Mouse (Mus musculus) bone marrow macrophage, adult 2 months (primary cell): Measurements from ENCODE around the gene Tmprss11e.

Experiments used
- CTCF ChIP-seq: IDR thresholded peaks from 2 replicates; pipeline ENCODE4 v1.5.1; 2012; ENCODE audit warnings: low read depth, mild to moderate bottlenecking, low read length, moderate library complexity
- POLR2A ChIP-seq: IDR thresholded peaks from 2 replicates; pipeline ENCODE4 v1.6.1; 2012; ENCODE audit warnings: mild to moderate bottlenecking, low read depth, low read length, borderline replicate concordance

GRCm38 (mm10) chr5:86789954-86790353, 44.3 kb upstream of the Tmprss11e start:
- no peak for TF ChIP-seq POLR2A
- no peak for TF ChIP-seq CTCF
